In genomic region chr11:109126482-109126881, GRCm38 (mm10) we compare ENCODE assay signal across 10 mouse cellular contexts. TPM values are rescaled to one million over a fixed set of nuclear protein-coding genes. Genes with fewer than 3 reads are reported as not detected.
DNase-seq lines count a peak whose midpoint lies in the region; ATAC-seq and TF ChIP-seq lines count a peak whose summit lies in the region.
"Had no signal": no experiment of that assay in that cellular context is flagged by ENCODE, and none has a peak within 500 bp of the region (broad histone marks: within the 10 kb centered on the region; RNA-seq: fewer than 3 reads in every experiment).

No protein-coding gene starts in this region.

- H3K4me3 ChIP-seq in lung, embryonic 14.5 days (ENCODE audit: low read depth, low read length) = no peak overlapping the region
- no peak overlapping the region for H3K4me3 ChIP-seq in forebrain, embryonic 13.5 days
- no peak overlapping the region for H3K4me3 ChIP-seq in forebrain, embryonic 15.5 days
- H3K4me3 ChIP-seq: hindbrain, embryonic 15.5 days; liver, embryonic 15.5 days had no signal

- no peak overlapping the region for H3K9ac ChIP-seq in lung, embryonic 14.5 days
- H3K9ac ChIP-seq in forebrain, embryonic 13.5 days = no peak overlapping the region
- no peak overlapping the region for H3K9ac ChIP-seq in forebrain, embryonic 15.5 days (replicated peaks)
- H3K9ac ChIP-seq: hindbrain, embryonic 15.5 days; liver, embryonic 15.5 days had no signal

- H3K27ac ChIP-seq in lung, embryonic 14.5 days (ENCODE audit: low read depth) = no peak overlapping the region
- no peak overlapping the region for H3K27ac ChIP-seq in forebrain, embryonic 13.5 days
- no peak overlapping the region for H3K27ac ChIP-seq in forebrain, embryonic 15.5 days (replicated peaks)
- H3K27ac ChIP-seq: hindbrain, embryonic 15.5 days; liver, embryonic 15.5 days had no signal

- no peak for TF ChIP-seq CTCF in lung, embryonic 14.5 days (IDR thresholded peaks at IDR 0.05; ENCODE audit: low read depth)

- H3K36me3 ChIP-seq in lung, embryonic 14.5 days (ENCODE audit: insufficient read depth) = no peaks in the 10 kb centered on the region
- H3K36me3 ChIP-seq in forebrain, embryonic 13.5 days (ENCODE audit: poor library complexity, severe bottlenecking) = no peaks in the 10 kb centered on the region
- no peaks in the 10 kb centered on the region for H3K36me3 ChIP-seq in forebrain, embryonic 15.5 days
- H3K36me3 ChIP-seq: hindbrain, embryonic 15.5 days; liver, embryonic 15.5 days had no signal

- no peaks in the 10 kb centered on the region for H3K27me3 ChIP-seq in lung, embryonic 14.5 days (ENCODE audit: insufficient read depth, low read length)
- no peaks in the 10 kb centered on the region for H3K27me3 ChIP-seq in forebrain, embryonic 13.5 days
- no peaks in the 10 kb centered on the region for H3K27me3 ChIP-seq in forebrain, embryonic 15.5 days
- H3K27me3 ChIP-seq: hindbrain, embryonic 15.5 days; liver, embryonic 15.5 days had no signal

- H3K4me1 ChIP-seq in lung, embryonic 14.5 days (ENCODE audit: insufficient read depth) = no peaks in the 10 kb centered on the region
- H3K4me1 ChIP-seq in forebrain, embryonic 13.5 days = no peaks in the 10 kb centered on the region
- H3K4me1 ChIP-seq in forebrain, embryonic 15.5 days = no peaks in the 10 kb centered on the region
- H3K4me1 ChIP-seq: hindbrain, embryonic 15.5 days; liver, embryonic 15.5 days had no signal

- peak; percentile 68 for ATAC-seq in lung, embryonic 14.5 days (ENCODE audit: insufficient read depth)
- no peak for ATAC-seq in forebrain, embryonic 13.5 days
- no peak for ATAC-seq in forebrain, embryonic 15.5 days (replicated peaks)
- ATAC-seq: Patski had no signal

- H3K4me2 ChIP-seq in lung, embryonic 14.5 days = no peak overlapping the region
- H3K4me2 ChIP-seq in forebrain, embryonic 13.5 days = no peak overlapping the region
- no peak overlapping the region for H3K4me2 ChIP-seq in forebrain, embryonic 15.5 days (replicated peaks)
- H3K4me2 ChIP-seq: hindbrain, embryonic 15.5 days; liver, embryonic 15.5 days had no signal

- WGBS in lung, embryonic 14.5 days = 47% methylated on average over 7 of the region's 7 CpGs
- WGBS in forebrain, embryonic 13.5 days = 86% methylated on average over 7 of the region's 7 CpGs
- 78% methylated on average over 7 of the region's 7 CpGs for WGBS in forebrain, embryonic 15.5 days

- intact Hi-C loops in gastrocnemius, postnatal 14 days (cut with DNase I; ENCODE audit: low total_unique reads) = no loop called here

- peak; percentile 20 for DNase-seq in 3134 (ENCODE audit: extremely low read depth, insufficient read length, low spot score)
- peak; percentile 41 for DNase-seq in 3T3-L1 (ENCODE audit: low read depth, low spot score)
- DNase-seq in gastrocnemius, postnatal 14 days = peak; percentile 36
- peak; percentile 60 for DNase-seq in lung, embryonic 14.5 days
- DNase-seq in frontal cortex, adult 2 months (ENCODE audit: extremely low spot score in 1 of 2, low spot score in 1 of 2) = no peak

- H3K9me3 ChIP-seq in lung, embryonic 14.5 days (ENCODE audit: low read depth, low read length) = no peaks in the 10 kb centered on the region
- H3K9me3 ChIP-seq in forebrain, embryonic 13.5 days (replicated peaks) = peaks cover 9% of the 10 kb centered on the region; the same call in 1 of the 2 replicates
- H3K9me3 ChIP-seq in forebrain, embryonic 15.5 days = no peaks in the 10 kb centered on the region
- H3K9me3 ChIP-seq: hindbrain, embryonic 15.5 days; liver, embryonic 15.5 days had no signal

RNA-seq across cellular contexts. Expression of gene E030025P04Rik, which starts 17.7 kb away (rescaled TPM):
- not detected for total RNA-seq in gastrocnemius, postnatal 14 days (2021)
- not detected in 2 replicates for polyA plus RNA-seq in lung, embryonic 14.5 days (2014; fragmentation: Nextera tagmentation; extraction: Ambion mirVana)
- polyA plus RNA-seq in frontal cortex, adult 2 months (2012; rRNA removed) = not detected in 2 replicates
- polyA plus RNA-seq in forebrain, embryonic 13.5 days (2015; fragmentation: Nextera tagmentation; extraction: Ambion mirVana) = not detected in 2 replicates
- polyA plus RNA-seq in forebrain, embryonic 15.5 days (2015; fragmentation: Nextera tagmentation; extraction: Ambion mirVana) = not detected in 2 replicates
- polyA plus RNA-seq: hindbrain, embryonic 15.5 days; liver, embryonic 15.5 days; Patski had no signal

Comparison
In these comparisons a context has a peak if more than half of its experiments do, and no peak if none do; other contexts are left out.
1. DNase-seq: peak in 3134 (single experiment), 3T3-L1 (single experiment), gastrocnemius, postnatal 14 days (single experiment) and lung, embryonic 14.5 days (single experiment); none in frontal cortex, adult 2 months (0 of 2).